11 mouse cellular contexts compared by ENCODE assay signal in the genomic region with DNA sequence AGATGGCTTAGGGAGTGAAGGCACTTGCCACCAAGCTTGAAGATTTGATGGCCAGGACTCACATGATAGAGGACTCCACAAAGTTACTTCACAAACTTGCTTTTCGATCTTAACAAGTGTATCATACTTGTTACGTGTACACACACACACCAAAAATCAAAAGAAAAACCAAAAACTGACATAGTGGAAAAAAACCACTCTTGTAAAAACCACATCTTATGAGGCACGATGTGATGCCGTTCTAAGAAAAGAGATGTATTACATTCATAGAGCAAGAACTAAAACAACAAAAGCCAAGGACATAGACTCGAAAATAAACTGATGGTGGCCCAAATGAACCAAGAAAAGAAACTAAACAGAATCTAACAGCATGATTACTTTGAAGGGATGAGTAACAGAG.
"Had no signal": no experiment of that assay in that cellular context is flagged by ENCODE, and none has a peak within 500 bp of the region (broad histone marks: within the 10 kb centered on the region; RNA-seq: fewer than 3 reads in every experiment).

No protein-coding gene starts in this region.

- DNase-seq: kidney, adult 11 months; kidney, postnatal 10 days; kidney, postnatal 4 days; liver; liver, embryonic 13.5 days; liver, postnatal 0 days; lung, postnatal 14 days; right cerebral cortex, adult 18-20 months; spleen, adult 18-20 months; thymus, postnatal 36 days had no signal

- ATAC-seq: liver, postnatal 0 days; midbrain, embryonic 13.5 days had no signal
